Mouse (Mus musculus): ENCODE results near the gene Slc15a1. TPM values are rescaled to one million over a fixed set of nuclear protein-coding genes. Genes with fewer than 3 reads are reported as not detected.

Slc15a1 gene
- polyA plus RNA-seq, 1 experiment from 2014 or later: 0.06 TPM

DNA sequence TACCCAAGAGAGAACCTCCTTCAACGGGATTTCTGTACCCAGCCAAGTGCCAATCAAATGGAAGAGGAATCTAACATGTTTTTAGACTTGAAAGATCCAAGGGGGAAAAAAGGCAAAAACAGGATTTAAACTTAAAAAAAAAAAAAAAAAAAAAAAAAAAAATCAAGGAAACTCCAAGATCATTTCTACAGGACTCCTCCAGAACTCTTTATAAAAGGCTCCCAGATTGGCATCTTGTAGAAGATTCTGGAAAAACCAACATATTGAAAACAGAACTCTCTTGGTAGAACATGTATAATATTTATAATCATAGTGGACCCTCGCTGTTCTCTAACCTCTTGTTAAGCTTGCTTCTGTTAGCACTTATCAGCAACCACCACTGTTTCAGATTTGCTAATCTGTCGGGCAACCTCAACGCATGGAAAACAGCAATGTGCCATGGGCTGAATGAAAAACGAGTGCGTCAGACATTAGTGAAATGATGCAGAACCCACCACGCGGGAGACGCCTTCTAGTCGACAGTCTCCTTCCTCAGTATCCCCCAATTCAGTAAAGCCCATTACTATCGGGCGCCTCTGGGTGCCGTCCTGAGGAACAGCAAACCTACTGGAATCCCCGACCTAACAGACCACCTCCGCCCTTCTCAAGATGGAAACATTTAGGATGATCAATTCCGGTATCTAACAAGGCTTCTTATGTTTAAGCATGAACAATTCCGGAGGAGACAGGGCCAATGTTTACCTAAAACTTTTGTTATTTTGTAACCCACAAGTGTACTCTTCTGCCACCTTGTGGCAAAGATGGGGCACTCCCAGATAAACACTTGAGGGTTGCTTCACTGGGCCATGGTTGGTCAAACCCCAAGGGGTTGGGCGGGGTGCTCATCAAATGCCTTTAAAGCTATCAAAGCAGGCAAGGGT lies 54.3 kb downstream of the Slc15a1 start:
- H3K4me1 ChIP-seq: 0 out of 2 replicates have a peak, but pooled peaks cover 6% of the 10 kb centered on the region
- no peak for ATAC-seq (ENCODE audit: insufficient number of reproducible peaks, insufficient read depth, low FRiP score, low TSS enrichment)
- WGBS: 20% methylated on average over 18 of the region's 18 CpGs

DNA sequence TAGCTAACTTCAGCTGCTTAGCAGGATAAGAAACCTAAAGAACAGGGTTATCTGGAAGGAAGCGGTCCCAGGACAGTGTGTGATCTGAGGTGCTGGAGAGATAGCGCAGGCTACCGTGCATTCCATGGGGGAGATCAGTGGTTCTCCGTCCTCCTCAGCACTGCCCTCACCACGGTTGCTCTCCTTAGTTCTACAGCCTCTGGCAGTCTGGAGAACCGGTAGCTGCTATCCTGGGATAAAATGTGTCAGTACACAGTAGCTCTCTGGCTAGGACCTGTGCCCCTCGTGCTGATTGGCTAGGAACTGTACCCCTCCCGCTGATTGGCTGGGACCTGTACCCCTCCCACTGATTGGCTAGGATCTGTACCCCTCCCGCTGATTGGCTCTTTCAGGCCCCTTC lies 58.1 kb downstream of the Slc15a1 start:
- no peaks in the 10 kb centered on the region for H3K27me3 ChIP-seq
- no peak overlapping the region for H3K27ac ChIP-seq
- WGBS: 16% methylated on average over 9 of the region's 9 CpGs
- ATAC-seq (ENCODE audit: insufficient number of reproducible peaks, insufficient read depth, low FRiP score, low TSS enrichment): peak; percentile 36; the same call in 1 of the 2 replicates
- H3K4me1 ChIP-seq: 0 out of 2 replicates have a peak, but pooled peaks cover 6% of the 10 kb centered on the region
- H3K36me3 ChIP-seq: no peaks in the 10 kb centered on the region
- no peaks in the 10 kb centered on the region for H3K9me3 ChIP-seq
- H3K4me2 ChIP-seq (replicated peaks): peak overlapping the region; percentile 22
- no peak overlapping the region for H3K9ac ChIP-seq
- H3K4me3 ChIP-seq: no peak overlapping the region

More for the DNA sequence above, 54.3 kb downstream of the Slc15a1 start:
- Histone ChIP-seq H3K27me3 (no peaks in the 10 kb centered on the region), H3K27ac (no peak overlapping the region), H3K36me3 (no peaks in the 10 kb centered on the region), H3K9me3 (0 out of 2 replicates have a peak, but pooled peaks cover 2% of the 10 kb centered on the region), H3K4me2 (replicated peaks) (peak overlapping the region; percentile 47), H3K9ac (no peak overlapping the region), H3K4me3 (peak overlapping the region; percentile 20; the same call in 1 of the 2 replicates)

DNA sequence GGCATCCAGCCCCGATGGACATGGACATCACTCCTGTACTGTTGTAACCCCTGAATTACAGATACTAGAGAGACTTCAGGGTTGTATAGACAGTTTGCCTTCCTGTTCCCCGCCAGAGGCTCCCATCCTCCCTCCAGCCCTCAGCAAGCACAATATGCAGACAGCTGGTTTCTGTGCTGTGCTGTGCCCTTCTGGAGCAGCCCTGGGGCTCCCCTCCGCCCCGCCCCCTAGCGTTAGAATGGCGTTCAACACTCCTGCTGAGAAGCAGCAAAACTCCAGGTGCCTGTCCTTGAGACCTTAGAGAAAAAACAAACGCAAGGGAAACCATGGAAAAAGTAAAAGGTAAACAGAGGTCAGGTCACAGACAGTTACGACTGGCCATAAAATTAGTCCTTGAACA lies 59.9 kb downstream of the Slc15a1 start:
- Histone ChIP-seq H3K27me3 (no peaks in the 10 kb centered on the region), H3K4me3 (no peak overlapping the region), H3K27ac (no peak overlapping the region), H3K4me2 (replicated peaks) (no peak overlapping the region), H3K4me1 (0 out of 2 replicates have a peak, but pooled peaks cover 6% of the 10 kb centered on the region), H3K9ac (no peak overlapping the region), H3K36me3 (no peaks in the 10 kb centered on the region), H3K9me3 (no peaks in the 10 kb centered on the region)
- ATAC-seq (ENCODE audit: insufficient number of reproducible peaks, insufficient read depth, low FRiP score, low TSS enrichment): no peak
- 17% methylated on average over 8 of the region's 8 CpGs for WGBS

DNA sequence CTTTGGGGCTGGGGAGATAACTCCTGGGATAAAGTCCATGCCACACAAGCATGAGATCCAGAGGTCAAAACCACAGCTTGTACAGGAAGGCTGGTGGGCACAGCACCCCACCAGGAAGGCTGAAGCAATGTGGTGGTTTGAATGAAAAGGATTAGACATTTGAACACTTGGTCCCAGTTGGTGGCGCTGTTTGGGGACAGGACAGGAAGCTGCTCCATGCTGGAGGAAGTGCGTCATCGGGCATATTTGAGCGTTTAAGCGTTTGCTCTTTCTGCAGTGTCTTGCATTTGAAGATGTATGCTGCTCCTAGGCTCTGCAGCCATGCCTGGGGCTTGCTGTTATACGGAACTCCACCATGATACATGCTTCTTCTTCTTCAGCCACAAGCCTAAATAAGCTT lies 64.2 kb downstream of the Slc15a1 start:
- ATAC-seq (ENCODE audit: insufficient number of reproducible peaks, insufficient read depth, low FRiP score, low TSS enrichment): no peak
- Histone ChIP-seq H3K4me2 (replicated peaks) (no peak overlapping the region), H3K4me3 (no peak overlapping the region), H3K27ac (no peak overlapping the region), H3K9ac (no peak overlapping the region), H3K36me3 (no peaks in the 10 kb centered on the region), H3K27me3 (no peaks in the 10 kb centered on the region), H3K4me1 (no peaks in the 10 kb centered on the region), H3K9me3 (no peaks in the 10 kb centered on the region)
- WGBS: 91% methylated on average over 6 of the region's 6 CpGs

DNA sequence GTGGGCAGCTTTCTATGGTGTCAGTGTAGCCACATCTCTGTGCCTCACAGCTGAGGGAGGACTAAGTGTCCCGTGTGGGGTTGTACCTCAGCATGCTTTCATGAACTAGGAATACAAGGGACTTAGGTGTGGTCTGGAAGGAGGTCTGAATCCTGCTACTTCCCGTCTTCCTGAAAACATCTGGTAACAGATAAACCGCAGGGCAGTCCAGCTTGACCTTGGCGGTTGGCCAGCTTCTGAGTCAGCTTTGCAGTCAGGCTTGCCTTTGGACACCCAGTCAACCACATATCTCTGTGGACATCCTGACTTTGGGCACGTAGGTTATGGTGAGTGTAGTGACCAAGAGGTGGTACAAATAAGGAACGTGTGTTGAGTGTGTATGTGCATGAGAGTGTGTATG lies 68.0 kb downstream of the Slc15a1 start:
- no peaks in the 10 kb centered on the region for H3K36me3 ChIP-seq
- H3K4me1 ChIP-seq: no peaks in the 10 kb centered on the region
- no peaks in the 10 kb centered on the region for H3K9me3 ChIP-seq
- H3K4me2 ChIP-seq (replicated peaks): no peak overlapping the region
- H3K27me3 ChIP-seq: no peaks in the 10 kb centered on the region
- no peak for ATAC-seq (ENCODE audit: insufficient number of reproducible peaks, insufficient read depth, low FRiP score, low TSS enrichment)
- no peak overlapping the region for H3K9ac ChIP-seq
- WGBS: 78% methylated on average over 6 of the region's 6 CpGs
- H3K27ac ChIP-seq: no peak overlapping the region
- H3K4me3 ChIP-seq: no peak overlapping the region

DNA sequence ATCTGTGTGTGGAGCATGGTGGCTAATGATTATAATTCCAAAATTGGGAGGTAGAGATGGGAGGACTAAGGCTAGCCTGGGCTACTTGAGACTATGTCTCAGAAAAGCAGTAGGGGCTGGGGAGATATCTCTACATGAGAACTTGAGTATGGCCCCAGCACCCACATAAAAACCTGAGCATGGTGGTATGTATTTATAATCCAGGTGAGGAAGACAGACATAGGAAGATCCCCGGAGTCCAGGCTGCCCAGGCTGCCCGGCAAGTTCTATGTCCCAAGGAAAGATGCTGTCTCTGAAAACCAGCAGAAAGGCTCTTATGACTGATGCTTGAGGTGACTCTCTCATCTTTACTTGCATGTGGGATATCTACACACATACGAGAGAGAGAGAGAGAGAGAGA lies 68.6 kb downstream of the Slc15a1 start:
- no peaks in the 10 kb centered on the region for H3K4me1 ChIP-seq
- no peak overlapping the region for H3K4me3 ChIP-seq
- H3K9me3 ChIP-seq: no peaks in the 10 kb centered on the region
- WGBS: 91% methylated on average over 3 of the region's 3 CpGs
- no peak for ATAC-seq (ENCODE audit: insufficient number of reproducible peaks, insufficient read depth, low FRiP score, low TSS enrichment)
- H3K27me3 ChIP-seq: no peaks in the 10 kb centered on the region
- no peak overlapping the region for H3K27ac ChIP-seq
- H3K9ac ChIP-seq: no peak overlapping the region
- H3K36me3 ChIP-seq: no peaks in the 10 kb centered on the region
- no peak overlapping the region for H3K4me2 ChIP-seq (replicated peaks)

DNA sequence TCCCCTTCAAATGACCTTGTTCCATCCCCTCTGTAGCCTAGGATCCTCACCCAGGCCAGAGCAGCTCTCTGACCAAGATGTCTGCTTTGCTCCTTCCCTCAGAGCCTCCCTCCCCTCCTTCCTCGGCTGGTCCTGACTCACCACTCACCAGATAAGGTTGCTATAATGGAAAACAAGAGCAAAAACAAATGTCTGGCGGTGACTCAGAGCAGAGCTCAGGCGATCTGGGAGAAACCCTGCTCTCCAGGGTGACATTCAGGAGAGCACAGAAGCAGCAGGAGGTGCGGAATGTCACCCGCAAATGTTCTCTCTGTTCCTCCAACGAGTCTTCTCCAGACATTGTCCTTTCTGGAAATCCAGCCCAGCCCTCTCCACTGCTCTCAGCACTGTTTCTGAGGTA lies 69.3 kb downstream of the Slc15a1 start:
- no peak for ATAC-seq (ENCODE audit: insufficient number of reproducible peaks, insufficient read depth, low FRiP score, low TSS enrichment)
- Histone ChIP-seq H3K27ac (no peak overlapping the region), H3K27me3 (no peaks in the 10 kb centered on the region), H3K4me2 (replicated peaks) (no peak overlapping the region), H3K36me3 (no peaks in the 10 kb centered on the region), H3K9ac (no peak overlapping the region), H3K4me3 (no peak overlapping the region), H3K4me1 (no peaks in the 10 kb centered on the region), H3K9me3 (no peaks in the 10 kb centered on the region)
- 47% methylated on average over 6 of the region's 6 CpGs for WGBS

DNA sequence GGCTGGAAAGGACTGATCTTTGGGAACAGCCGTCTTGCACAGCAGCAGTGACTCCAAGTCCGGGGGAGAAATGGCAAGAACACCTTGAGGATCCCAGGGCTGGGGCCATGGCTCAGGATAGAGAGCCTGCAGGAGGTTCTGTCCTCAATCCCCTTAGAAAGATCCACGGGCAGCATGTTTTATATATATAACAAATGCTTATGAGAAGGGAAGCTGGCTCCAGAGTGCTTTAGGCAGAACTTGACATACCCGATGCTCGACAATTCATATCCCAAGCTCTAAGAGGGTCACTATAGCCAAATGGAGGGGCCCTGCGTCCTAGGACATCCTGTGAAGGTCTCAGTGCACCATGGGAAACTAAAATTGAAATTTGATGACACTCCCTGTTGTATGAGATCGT lies 73.8 kb downstream of the Slc15a1 start:
- Histone ChIP-seq H3K9me3 (peaks cover 4% of the 10 kb centered on the region; the same call in 1 of the 2 replicates), H3K27ac (no peak overlapping the region), H3K27me3 (no peaks in the 10 kb centered on the region), H3K4me1 (no peaks in the 10 kb centered on the region), H3K4me2 (replicated peaks) (no peak overlapping the region), H3K9ac (no peak overlapping the region), H3K36me3 (no peaks in the 10 kb centered on the region), H3K4me3 (no peak overlapping the region)
- WGBS: 83% methylated on average over 7 of the region's 7 CpGs
- ATAC-seq (ENCODE audit: insufficient number of reproducible peaks, insufficient read depth, low FRiP score, low TSS enrichment): no peak

DNA sequence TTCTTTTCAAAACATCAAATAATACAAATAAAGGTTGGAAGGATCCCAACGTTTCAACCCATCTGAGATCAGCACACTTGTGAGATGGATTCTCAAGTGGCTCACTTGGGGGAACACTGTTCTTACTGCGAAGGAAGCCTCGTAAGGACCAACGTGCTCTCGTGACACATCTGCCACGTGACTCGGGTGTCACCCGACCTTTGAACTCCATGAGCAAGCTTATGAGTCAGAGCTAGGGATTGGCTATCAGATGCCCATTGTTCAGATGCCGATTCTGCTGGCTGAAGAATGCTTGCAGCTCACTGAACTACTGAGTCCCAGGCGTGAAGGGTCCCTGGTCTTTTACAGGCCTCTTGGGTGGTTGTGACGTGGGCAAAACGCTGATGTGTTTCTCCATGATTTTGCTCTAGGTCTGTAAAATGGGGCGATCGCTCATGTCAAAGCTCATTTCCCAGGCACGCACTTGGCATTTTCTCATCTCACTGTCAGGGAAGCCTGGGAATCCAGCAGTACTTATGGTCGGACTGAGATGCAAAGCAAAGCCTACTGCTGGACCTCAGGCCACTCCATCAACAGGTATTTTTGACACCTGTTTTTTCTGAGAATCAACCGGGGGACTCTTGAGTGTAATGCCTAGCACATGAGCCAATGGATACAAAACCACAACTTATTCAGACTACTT lies 75.1 kb downstream of the Slc15a1 start:
- Histone ChIP-seq H3K36me3 (no peaks in the 10 kb centered on the region), H3K9me3 (peaks cover 4% of the 10 kb centered on the region; the same call in 1 of the 2 replicates), H3K27me3 (no peaks in the 10 kb centered on the region), H3K4me1 (no peaks in the 10 kb centered on the region), H3K4me2 (replicated peaks) (no peak overlapping the region), H3K9ac (no peak overlapping the region), H3K4me3 (no peak overlapping the region), H3K27ac (no peak overlapping the region)
- ATAC-seq (ENCODE audit: insufficient number of reproducible peaks, insufficient read depth, low FRiP score, low TSS enrichment): no peak
- 77% methylated on average over 17 of the region's 17 CpGs for WGBS

DNA sequence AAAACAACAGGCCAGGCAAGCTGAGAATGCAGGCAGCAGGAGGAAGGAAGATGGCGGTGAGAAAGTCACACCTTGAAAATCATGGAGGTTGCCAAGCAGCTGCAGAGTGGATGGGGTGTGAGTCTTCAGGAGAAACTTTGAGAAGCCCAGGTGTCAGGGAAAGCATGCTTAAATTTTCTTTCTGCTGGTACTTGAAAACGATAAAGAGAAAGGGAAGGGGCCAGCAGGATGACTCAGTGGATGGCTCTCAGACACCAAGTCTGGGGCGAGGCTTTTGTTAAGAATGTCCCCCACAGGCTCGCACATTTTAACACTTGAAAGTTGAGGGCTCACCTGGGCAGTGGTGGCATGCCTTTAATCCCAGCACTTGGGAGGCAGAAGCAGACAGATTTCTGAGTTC lies 76.9 kb downstream of the Slc15a1 start:
- no peaks in the 10 kb centered on the region for H3K27me3 ChIP-seq
- peaks cover 4% of the 10 kb centered on the region; the same call in 1 of the 2 replicates for H3K9me3 ChIP-seq
- H3K4me2 ChIP-seq (replicated peaks): no peak overlapping the region
- no peak overlapping the region for H3K9ac ChIP-seq
- H3K27ac ChIP-seq: no peak overlapping the region
- H3K4me3 ChIP-seq: no peak overlapping the region
- 89% methylated on average over 4 of the region's 4 CpGs for WGBS
- ATAC-seq (ENCODE audit: insufficient number of reproducible peaks, insufficient read depth, low FRiP score, low TSS enrichment): no peak
- H3K4me1 ChIP-seq: no peaks in the 10 kb centered on the region
- no peaks in the 10 kb centered on the region for H3K36me3 ChIP-seq

DNA sequence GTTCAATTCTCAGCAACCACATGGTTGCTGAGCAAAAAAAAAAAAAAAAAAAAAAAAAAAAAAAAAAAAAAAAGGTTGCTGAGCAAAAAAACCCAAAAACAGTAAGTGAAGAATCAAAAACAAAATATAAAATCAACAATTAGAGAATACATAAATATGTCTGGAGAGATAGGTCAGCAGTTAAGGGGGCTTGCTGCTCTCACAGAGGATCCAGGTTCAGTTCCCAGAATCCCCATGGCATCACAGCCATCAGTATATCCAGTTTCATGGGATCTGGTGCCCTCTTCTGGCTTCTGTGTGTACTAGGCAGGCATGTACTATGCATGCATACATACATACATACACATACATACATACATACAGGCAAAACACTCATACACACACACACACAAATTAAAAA lies 78.3 kb downstream of the Slc15a1 start:
- H3K4me3 ChIP-seq: no peak overlapping the region
- no peak for ATAC-seq (ENCODE audit: insufficient number of reproducible peaks, insufficient read depth, low FRiP score, low TSS enrichment)
- H3K4me2 ChIP-seq (replicated peaks): no peak overlapping the region
- H3K27ac ChIP-seq: no peak overlapping the region
- H3K4me1 ChIP-seq: no peaks in the 10 kb centered on the region
- H3K9me3 ChIP-seq: peaks cover 4% of the 10 kb centered on the region; the same call in 1 of the 2 replicates
- no peaks in the 10 kb centered on the region for H3K36me3 ChIP-seq
- no peak overlapping the region for H3K9ac ChIP-seq
- no peaks in the 10 kb centered on the region for H3K27me3 ChIP-seq

Measured in embryonic facial prominence, embryonic 12.5 days (tissue).